Mouse (Mus musculus): ENCODE measurements around the gene Mief2. TPM values are rescaled to one million over a fixed set of nuclear protein-coding genes. Genes with fewer than 3 reads are reported as not detected.
A peak's percentile ranks its signal among the peaks of the same experiment; 100 is the strongest.

The Mief2 gene
- total RNA-seq (2021), result 39.8 and 45.0 TPM in 2 replicates
- long read RNA-seq, transcript Mief2-201 (4 exons, 2,522 nt), result major isoform, 40 of 81 reads
- long read RNA-seq, transcript Mief2-203 (3 exons, 716 nt), result minor isoform, 9 of 81 reads
- long read RNA-seq, partial matches to known transcripts, result 26 of 81 reads
- long read RNA-seq, other reads (novel, unspliced or antisense), result 6 of 81 reads

DNA sequence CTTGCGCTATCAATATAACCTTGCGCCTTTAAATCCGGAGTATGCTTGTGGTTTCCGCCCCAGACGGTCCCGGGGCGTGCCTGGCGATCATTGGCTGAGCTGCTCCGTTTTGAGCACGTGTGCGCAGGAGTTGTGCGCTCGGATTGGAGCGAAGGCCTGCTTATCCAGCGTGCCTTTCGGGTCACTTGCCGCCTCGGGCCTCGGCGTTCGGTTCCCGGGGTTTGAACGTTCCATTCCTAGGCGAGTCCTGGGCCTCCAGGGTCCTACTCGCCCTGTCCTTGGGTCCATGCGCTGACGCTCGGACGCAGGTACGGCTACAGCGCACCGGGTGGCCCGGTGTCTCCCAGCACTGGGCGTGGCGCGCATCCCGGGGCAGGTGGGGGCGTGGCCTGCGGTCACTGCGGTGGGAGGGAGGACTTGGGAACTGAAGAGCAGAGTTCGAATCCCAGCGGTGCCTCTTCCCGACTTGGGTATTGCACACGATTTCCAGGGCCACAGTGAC is at the start of gene Mief2:
Gene Mief2 (plus strand): TSS at position 139 of the 502 bp plus-strand sequence.
- DNase-seq, result peak; percentile 93

DNA sequence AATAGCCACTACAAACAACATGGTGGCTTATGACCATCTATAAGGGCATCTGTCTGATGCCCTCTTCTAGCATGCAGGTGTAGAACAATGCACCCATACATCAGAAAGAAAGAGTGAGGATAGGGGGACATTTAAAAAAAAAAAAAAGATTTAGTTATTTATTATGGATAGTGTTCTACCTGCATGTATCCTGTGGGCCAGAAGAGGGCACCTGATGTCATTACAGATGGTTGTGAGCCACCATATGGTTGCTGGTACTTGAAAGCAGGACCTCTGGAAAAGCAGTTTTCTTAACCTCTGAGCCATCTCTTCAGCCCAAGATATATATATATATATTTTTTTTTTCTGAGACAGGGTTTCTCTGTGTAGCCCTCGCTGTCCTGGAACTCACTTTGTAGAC is 32.0 kb upstream of the Mief2 start:
- DNase-seq, result no peak

DNA sequence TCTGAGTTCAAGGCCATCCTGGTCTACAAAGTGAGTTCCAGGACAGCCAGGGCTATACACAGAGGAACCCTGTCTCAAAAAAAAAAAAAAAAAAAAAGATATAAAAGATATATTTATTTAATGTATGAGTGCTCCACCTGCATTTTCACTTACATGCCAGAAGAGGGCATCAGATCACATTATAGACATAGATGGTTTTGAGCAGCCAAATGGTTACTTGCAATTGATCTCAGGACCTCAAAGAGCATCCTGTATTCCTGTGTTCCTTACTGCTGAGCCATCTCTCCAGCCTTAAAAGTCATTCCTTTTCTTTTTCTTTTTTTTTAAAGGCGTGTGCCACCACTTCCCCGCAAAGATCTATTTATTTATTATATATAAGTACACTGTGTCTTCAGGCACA is 30.6 kb upstream of the Mief2 start:
- no peak for DNase-seq

DNA sequence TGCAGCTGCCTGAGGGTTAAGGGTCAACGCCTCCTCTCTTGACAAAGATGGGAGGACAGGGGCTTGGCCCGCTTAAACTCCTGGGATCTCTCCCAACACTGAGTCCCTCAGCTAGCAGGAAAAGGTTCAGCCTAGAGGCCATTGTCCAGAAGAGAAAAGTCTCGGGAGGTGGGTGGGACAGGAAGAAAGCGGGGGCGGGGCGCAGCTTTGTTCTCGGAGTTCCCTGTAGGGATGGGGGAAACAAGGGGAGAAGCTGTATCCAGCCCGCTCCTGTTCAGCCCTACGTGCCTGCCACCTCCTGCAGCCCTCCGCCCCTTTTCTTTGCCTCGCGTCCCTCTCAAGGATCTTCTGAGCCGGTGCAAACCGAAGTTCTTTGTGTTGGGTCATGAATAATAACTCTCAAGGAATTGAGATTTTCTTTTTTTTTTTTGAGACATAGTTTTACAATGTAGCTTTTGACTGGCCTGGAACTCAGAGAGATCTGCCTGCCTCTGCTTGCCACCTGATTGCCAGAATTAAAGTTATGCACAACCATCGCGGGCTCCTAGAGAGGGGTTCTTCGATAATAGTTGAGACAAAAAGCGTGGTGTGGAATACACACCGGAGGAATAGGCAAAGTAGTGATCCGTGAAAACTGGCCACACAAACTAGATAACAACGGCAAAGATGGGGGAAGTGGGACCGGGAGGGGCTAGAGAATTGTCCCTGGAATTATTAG is 29.2 kb upstream of the Mief2 start:
- peak; percentile 74 for DNase-seq

DNA sequence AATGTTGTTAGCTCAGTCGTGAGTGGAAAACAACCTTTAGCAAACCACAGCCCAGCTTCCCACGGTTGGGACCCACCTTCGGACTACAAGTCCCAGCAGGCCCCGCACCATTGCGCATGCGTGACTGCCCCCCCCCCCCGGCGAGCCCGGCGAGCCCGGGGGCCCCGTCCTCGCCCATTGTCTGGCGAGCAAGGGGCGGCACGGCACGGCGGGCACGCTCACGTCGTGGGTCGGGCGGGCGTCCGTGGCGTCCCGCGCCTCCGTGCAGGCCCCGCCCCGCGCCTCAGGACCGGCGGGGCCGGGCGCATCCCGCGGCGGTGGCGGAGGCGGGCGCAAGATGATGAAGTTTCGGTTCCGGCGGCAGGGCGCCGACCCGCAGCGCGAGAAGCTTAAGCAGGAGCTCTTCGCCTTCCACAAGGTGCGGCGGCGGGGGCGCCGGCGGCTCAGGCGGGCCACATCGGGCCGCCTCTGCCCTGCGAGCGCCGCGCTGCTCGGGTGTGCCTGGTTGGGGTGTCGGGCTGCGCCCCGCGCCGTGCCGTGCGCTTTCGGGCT is 28.6 kb upstream of the Mief2 start, which contains the start of gene Llgl1:
Gene Llgl1 (plus strand): TSS at position 200 of the 552 bp plus-strand sequence.
- DNase-seq, result peak; percentile 91

DNA sequence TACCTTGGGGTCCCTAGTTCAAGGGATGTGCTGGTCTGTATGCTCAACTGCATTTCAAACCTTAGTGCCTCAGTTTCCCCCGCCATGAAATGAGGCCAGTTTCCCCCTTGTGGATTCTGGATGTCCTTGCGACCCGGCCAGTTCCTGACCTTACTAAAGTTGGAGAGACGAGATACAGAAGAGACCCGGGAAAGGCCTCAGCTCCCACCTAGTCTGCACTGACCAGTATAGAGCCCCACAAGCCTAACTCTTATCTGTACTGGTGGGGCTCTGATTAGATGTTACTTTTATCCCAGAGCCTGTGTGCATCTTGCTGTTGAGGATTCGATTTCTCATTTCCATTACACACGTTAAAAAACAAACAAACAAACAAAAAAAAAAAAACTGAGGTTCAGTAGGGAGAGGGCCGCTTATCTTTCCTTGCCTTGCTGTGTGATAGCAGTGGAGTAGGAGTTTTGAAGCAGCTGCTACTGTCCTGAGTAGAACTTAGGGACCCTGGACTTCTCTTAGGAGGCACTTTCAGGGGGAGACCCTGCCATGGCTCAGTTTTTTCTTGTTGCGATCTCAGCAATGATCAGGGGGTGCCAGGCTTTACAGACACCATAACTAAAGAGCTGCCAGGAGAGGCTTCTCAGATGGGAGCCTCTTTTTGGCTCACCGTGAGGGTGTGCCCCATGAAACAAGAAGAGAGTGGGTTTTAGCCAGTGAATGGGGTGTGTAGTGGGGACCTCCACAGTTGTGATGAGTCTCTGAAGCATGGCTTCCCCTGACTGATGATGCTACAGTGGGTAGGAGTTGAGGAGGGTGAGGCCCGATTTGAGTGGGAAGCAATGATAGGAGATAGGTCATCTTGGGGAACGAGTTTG is 27.6 kb upstream of the Mief2 start:
- no peak for DNase-seq

DNA sequence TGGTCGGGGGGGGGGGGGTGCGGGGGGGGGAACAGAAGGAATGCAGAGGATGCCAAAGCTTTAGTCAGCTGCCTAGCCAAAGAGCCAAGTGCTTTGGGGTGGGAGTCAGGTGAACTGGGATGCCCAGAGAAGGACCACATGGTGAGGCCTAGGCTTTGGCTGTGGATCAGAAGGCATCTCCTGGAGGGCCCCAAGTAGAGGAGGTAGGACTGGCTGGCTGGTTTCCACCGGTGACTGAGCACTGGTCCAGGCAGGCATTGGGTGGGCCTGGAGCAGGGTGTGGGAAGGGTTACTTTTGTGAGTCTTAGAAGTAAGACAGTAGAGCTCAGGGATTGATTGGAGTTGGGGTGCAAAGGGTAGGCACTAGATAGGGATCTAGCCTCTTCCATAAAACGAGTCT is 26.6 kb upstream of the Mief2 start:
- no peak for DNase-seq

DNA sequence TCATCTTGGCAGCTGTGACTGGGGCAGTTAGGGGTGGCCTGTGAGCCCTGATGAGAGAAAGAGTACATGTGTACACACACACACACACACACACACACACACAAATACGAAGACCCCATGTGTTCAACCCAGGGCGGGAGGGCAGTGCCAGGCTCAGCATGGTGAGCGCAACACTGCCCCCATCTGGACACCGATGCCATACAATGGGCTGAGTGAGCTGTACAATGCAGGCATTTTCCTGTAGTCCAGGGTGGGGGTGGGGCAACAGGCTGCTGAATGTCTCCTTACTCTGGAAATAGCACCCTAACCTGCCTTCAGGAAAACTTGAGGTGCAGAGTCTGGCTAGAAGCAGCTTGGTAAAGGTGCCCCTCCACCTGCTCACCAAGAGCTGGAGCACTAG is 25.1 kb upstream of the Mief2 start:
- peak; percentile 74 for DNase-seq

DNA sequence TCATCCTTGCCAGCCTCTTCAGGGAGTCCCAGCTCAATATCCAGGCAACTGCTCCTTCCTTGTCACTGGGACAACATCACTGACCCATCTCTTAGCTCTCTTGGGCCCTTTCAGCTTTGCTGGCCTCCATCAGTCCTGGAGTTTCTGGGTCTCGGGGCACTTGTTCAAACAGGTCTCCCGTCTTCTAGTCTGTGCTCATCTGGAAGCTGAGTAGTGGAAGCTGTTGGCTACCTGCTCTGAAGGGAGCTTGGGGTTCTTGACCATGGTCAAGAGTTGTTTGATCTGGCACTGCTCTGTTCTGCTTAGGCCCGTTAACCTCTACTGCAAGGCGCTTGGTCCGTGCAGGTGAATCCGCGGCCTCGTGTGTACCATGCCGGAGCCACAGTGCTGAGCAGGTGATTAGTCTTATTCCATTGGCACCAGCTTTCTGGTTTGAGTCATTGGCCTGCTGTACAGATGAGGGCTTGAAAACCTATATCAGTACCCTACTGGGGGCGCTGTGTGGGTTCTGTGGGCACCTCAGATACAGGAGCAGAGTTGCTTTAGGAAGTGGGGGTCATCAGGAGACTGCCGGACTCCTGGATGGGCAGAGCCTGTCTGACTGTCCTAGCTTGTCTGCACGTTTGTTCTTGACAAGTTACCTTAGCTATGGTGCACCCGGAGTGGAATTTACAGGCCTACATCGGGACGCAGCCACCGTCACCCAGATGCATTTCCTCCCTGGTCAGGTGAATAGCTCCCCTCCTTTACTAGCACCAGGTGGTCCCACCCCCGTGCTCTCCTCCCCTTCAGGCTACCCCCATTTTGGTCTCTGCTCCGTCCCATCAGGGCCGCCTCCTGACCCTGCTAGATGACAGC is 23.9 kb upstream of the Mief2 start:
- no peak for DNase-seq

DNA sequence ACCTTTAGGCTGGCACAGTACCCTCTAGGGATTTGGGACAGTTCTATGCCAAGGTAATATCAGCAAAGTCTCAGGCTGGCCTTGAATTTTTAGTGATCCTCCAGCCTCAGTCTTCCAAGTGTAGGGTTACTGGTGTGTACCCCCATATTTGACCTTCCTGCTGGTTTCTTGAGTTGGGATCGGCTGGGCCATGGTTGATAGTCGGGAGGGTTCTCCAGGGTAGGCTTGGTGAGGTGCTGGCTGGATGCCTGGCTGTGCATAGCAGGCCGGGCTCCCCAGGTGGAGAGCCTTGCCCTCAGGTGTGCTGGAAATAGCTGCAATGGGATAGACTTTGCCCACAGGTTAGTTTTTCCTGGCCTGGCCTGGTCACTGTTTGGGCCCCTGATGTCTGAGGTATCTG is 22.9 kb upstream of the Mief2 start:
- no peak for DNase-seq

DNA sequence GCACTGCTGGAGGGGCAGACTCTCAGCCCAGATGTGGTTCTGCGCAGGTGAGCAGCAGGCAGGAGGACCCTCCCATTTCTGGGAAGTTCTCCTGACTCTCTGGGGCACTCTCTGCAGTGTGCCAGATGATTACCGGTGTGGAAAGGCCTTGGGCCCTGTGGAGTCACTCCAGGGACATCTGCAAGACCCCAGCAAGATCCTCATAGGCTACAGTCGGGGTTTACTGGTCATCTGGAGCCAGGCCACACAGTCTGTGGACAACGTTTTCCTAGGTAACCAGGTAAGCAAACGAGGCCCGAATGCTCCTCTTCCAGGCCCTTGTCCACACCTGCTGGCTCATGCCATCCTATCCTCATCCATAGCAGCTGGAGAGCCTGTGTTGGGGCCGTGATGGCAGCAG is 22.1 kb upstream of the Mief2 start:
- DNase-seq, result no peak

DNA sequence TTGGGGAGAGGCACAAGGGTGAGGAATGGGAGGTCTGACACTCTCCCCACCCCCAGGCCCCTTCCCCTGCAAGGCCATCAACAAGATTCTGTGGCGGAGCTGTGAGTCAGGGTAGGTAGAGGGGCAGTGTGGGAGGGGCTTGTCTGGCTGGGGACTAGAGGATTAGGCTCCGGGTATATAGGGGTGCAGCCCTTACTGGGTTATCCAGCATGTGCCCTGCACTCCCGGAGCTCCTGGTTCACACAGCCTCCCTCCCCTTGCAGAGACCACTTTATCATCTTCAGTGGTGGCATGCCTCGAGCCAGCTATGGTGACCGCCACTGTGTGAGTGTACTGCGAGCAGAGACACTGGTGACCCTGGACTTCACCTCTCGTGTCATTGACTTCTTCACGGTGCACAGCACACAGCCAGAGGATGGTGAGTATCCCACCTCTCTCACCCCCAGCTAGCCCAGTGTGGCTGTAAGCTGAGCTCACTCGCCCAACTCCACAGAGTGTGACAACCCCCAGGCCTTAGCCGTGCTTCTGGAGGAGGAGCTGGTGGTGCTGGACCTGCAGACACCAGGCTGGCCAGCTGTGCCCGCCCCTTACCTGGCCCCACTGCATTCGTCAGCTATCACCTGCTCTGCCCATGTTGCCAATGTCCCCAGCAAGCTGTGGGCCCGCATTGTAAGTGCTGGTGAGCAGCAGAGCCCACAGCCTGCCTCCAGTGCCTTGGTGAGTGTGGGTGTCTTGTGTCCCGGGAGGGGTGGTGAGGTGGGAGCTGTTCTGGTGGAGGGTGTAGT is 21.3 kb upstream of the Mief2 start:
- no peak for DNase-seq

DNA sequence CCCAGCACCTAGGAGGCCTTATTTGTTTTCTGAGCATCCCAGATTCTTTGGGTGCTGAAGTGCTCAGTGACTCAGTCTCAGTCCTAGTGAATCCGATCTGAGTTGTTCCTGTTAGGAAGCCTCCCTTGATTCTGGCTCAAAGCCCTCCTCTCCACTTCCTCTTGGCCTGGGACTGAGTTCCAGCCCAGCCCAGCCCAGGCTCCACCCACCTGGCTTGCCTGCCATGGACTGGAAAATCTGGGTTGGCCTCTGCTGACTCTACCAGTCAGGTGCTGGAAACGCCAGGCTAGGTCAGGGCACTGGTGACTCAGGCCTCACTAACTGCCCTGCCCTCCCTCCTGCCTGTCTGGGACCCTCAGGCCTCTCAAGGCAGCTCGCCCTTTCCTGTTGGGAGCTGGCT is 20.5 kb upstream of the Mief2 start:
- peak; percentile 80 for DNase-seq

DNA sequence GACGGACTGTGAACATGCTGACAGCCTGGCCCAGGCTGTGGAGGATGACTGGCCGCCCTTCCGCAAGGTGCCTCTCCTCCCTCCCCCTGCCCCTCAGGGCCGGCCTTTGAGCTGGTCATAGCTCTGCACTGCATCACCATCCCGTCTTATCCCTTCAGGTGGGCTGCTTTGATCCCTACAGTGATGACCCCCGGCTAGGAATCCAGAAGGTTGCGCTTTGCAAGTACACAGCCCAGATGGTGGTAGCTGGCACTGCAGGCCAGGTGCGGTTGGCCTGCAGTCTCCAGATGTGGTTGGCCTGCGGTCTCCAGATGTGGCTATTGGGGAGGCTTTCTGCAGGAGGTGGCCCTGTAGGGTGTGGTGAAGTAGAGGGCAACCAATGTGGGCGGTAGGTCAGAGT is 19.6 kb upstream of the Mief2 start:
- no peak for DNase-seq

DNA sequence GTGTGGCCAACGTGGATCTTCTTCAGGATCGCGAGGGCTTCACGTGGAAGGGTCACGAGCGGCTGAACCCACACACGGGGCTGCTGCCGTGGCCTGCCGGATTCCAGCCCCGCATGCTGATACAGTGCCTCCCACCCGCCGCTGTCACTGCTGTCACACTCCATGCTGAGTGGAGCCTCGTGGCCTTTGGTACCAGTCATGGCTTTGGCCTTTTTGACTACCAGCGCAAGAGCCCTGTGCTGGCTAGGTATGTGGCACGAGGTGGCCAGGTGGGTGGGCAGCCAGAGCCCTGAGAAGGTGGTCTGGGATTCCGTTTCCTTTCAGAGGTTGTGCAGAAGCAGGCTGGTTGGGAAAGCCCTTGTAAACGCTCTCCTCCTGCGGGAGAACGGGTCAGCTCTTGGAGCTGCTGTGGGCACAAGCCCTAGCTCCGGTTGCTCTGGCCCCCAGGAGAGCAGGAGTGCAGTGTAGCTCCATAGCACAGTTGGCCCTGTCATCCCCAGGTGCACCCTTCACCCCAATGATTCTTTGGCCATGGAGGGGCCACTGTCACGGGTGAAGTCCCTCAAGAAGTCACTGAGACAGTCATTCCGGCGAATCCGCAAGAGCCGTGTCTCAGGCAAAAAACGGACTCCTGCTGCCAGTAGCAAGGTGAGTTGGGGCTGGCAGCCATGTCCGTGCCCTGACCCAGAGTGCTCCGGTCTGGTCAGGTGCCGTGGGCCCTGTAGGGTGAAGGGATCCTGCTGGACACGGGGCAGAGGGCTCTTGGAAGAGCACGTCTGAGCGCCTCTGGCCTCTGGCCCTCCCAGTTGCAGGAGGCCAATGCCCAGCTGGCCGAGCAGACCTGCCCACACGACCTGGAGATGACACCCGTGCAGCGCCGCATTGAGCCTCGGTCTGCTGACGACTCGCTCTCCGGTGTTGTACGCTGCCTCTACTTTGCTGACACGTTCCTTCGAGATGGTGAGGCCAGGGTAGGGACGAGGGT is 18.4 kb upstream of the Mief2 start:
- no peak for DNase-seq

DNA sequence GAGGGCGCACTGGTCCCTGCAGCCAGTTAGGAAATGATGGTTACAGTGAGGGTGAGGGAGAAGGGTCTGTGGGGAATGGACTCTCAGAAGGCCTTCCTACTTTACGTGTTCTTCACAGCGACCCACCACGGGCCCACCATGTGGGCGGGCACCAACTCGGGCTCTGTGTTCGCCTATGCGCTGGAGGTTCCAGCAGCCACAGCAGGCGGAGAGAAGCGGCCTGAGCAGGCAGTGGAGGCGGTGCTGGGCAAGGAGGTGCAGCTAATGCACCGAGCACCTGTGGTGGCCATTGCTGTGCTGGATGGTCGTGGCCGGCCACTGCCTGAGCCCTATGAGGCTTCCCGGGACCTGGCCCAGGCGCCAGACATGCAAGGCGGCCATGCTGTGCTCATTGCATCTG is 17.0 kb upstream of the Mief2 start:
- DNase-seq, result no peak

DNA sequence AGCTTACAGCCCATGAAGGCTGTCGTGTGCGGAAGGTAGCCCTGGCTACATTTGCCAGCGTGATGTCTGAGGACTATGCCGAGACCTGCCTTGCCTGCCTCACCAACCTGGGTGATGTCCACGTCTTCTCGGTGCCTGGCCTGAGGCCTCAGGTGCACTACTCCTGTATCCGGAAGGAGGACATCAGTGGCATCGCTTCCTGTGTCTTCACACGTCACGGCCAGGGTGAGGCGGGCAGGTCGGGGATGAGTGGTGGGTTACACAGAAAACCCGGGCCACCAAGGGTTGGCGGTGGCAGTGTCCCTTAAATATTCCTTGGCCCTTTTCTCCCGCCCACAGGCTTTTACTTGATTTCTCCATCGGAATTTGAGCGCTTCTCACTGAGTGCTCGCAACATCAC is 16.2 kb upstream of the Mief2 start:
- DNase-seq, result no peak

DNA sequence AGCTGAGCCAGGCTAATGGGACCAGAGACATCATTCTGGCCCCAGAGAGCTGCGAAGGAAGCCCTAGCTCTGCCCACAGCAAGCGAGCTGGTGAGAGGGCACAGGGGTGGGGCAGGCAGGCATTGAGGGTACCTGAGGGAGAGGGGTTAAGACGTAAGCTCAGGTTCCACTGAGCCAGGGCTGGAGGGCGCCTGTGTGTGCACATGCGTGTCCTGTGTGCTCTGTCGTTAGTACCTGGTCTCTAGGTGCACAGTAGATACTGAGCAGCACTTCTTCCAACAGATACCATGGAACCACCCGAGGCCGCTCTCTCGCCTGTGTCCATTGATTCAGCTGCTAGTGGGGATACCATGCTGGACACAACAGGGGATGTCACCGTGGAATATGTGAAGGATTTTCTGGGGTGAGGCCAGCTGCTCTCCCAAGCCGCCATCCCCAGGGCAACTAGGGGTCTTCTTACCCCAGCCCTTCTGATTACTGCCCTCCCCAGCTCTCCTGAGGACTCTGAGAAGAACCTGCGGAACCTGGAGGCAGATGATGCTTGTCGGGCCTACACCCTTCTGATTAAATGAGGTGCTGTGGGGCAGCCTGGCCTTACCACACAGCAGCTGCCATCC is 15.5 kb upstream of the Mief2 start:
- no peak for DNase-seq

DNA sequence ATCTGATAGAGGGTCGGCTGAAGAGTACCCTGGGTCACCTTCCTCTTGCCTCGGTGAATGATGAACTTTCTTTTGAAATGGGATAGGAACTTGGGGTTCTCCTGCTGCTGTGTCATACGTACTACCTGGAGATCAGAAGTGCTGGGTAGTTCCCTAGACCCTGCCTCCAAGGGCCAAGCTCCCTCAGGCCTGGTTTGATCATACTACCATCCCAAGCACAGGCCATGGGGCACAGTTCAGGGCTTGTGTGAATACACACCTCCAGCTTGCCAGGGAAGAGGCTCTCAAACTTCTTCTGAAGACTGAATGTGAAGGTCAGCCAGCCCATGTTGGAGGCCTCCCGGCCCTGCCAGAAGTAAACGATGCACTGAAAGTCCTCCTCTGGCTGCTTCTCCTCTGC is 12.4 kb upstream of the Mief2 start:
- no peak for DNase-seq
